Mouse (Mus musculus) CD4-positive naive resting alpha-beta T cell, adult 76 days (primary cell): Measurements from ENCODE around the gene Nkpd1. TPM values are rescaled to one million over a fixed set of nuclear protein-coding genes. Genes with fewer than 3 reads are reported as not detected.

Experiments used
- total RNA-seq: library from RNA; stranded (reverse); gene quantifications from one replicate; pipeline ENCODE4 v1.2.4, GENCODE M21; 2023

Gene Nkpd1
- not detected for total RNA-seq

GRCm38 (mm10) chr7:19517652-19518365 lies at the start of gene Nkpd1:
TSS of gene Nkpd1 (plus strand) at chr7:19517838.

GRCm38 (mm10) chr7:19508150-19508923 lies 9.3 kb upstream of the Nkpd1 start, which contains the start of the genes Bloc1s3 and Trappc6a:
TSS of gene Bloc1s3 (minus strand) at chr7:19508367.
TSS of gene Trappc6a (plus strand) at chr7:19508395.

GRCm38 (mm10) chr7:19562643-19563410 lies 45.2 kb downstream of the Nkpd1 start, which contains the start of gene Ppp1r37:
TSS of gene Ppp1r37 (minus strand) at chr7:19563076.

Other genes with a start within 250 kb of the Nkpd1 start
- gene Vasp, start 246.0 kb upstream of the Nkpd1 start, total RNA-seq = 262 TPM
- gene Ppm1n, start 237.8 kb upstream of the Nkpd1 start, total RNA-seq = 0.76 TPM
- not detected for gene Rtn2, start 235.2 kb upstream of the Nkpd1 start, total RNA-seq
- 701 TPM for gene Fosb, start 207.8 kb upstream of the Nkpd1 start, total RNA-seq
- gene Ercc1, start 173.1 kb upstream of the Nkpd1 start, total RNA-seq = 67.1 TPM
- gene Cd3eap, start 158.4 kb upstream of the Nkpd1 start, total RNA-seq = 9.0 TPM
- 1.3 TPM for gene Ppp1r13l, start 158.1 kb upstream of the Nkpd1 start, total RNA-seq
- 69.8 TPM for gene Ercc2, start 135.8 kb upstream of the Nkpd1 start, total RNA-seq
- 5.9 TPM for gene Klc3, start 113.7 kb upstream of the Nkpd1 start, total RNA-seq
- not detected for gene Ckm, start 113.1 kb upstream of the Nkpd1 start, total RNA-seq
- 26.5 TPM for gene Mark4, start 59.0 kb upstream of the Nkpd1 start, total RNA-seq
- gene Exoc3l2, start 54.5 kb upstream of the Nkpd1 start, total RNA-seq = not detected
- 3.3 TPM for gene Bloc1s3, start 9.5 kb upstream of the Nkpd1 start, total RNA-seq
- 23.3 TPM for gene Trappc6a, start 9.4 kb upstream of the Nkpd1 start, total RNA-seq
- 56.4 TPM for gene Ppp1r37, start 45.2 kb downstream of the Nkpd1 start, total RNA-seq
- 1.5 TPM for gene Zfp296, start 59.4 kb downstream of the Nkpd1 start, total RNA-seq
- 42.3 TPM for gene Gemin7, start 59.8 kb downstream of the Nkpd1 start, total RNA-seq
- gene Clasrp, start 86.6 kb downstream of the Nkpd1 start, total RNA-seq = 87.2 TPM
- 67.9 TPM for gene Relb, start 111.6 kb downstream of the Nkpd1 start, total RNA-seq
- gene Clptm1, start 147.2 kb downstream of the Nkpd1 start, total RNA-seq = 87.9 TPM
- not detected for gene Apoc2, start 160.1 kb downstream of the Nkpd1 start, total RNA-seq
- gene Gm44805, start 163.6 kb downstream of the Nkpd1 start, total RNA-seq = not detected
- gene Apoc4, start 163.6 kb downstream of the Nkpd1 start, total RNA-seq = not detected
- not detected for gene Apoc1, start 174.8 kb downstream of the Nkpd1 start, total RNA-seq
- 36.3 TPM for gene Apoe, start 181.3 kb downstream of the Nkpd1 start, total RNA-seq
- gene Tomm40, start 197.6 kb downstream of the Nkpd1 start, total RNA-seq = 48.0 TPM
- 0.38 TPM for gene Nectin2, start 232.6 kb downstream of the Nkpd1 start, total RNA-seq